Mouse (Mus musculus) CD4-positive, CD25-positive, alpha-beta regulatory T cell, adult 4 months (primary cell): Measurements from ENCODE around the gene Rita1. TPM values are rescaled to one million over a fixed set of nuclear protein-coding genes. Genes with fewer than 3 reads are reported as not detected.

Experiments
- ATAC-seq: one replicate; pipeline ENCODE4 v1.8.0; 2017
- polyA plus RNA-seq, 2 experiments: library from polyadenylated mRNA; unstranded; fragments of 100-300 nt; shearing (Covaris generic); gene quantifications; one replicate each; pipeline ENCODE4 v1.2.1; 2017

Gene Rita1
- polyA plus RNA-seq, 2 experiments from 2014 or later: 2.2 to 6.3 TPM

- ATAC-seq: no peak
Measured at GRCm38 (mm10) chr5:120570289-120570897, 42.0 kb downstream of the Rita1 start.

- ATAC-seq: no peak
Measured at GRCm38 (mm10) chr5:120569791-120570190, 42.6 kb downstream of the Rita1 start.

GRCm38 (mm10) chr5:120568964-120569363, 43.4 kb downstream of the Rita1 start:
- ATAC-seq: no peak

- ATAC-seq: no peak
Measured at GRCm38 (mm10) chr5:120568336-120568768, 44.0 kb downstream of the Rita1 start.

- no peak for ATAC-seq
Measured at GRCm38 (mm10) chr5:120567761-120568211, 44.6 kb downstream of the Rita1 start.

- no peak for ATAC-seq
Measured at GRCm38 (mm10) chr5:120567253-120567701, 45.1 kb downstream of the Rita1 start.

GRCm38 (mm10) chr5:120566681-120567252, 45.6 kb downstream of the Rita1 start:
- no peak for ATAC-seq

- no peak for ATAC-seq
Measured at GRCm38 (mm10) chr5:120566101-120566500, 46.3 kb downstream of the Rita1 start.

- ATAC-seq: no peak
Measured at GRCm38 (mm10) chr5:120565171-120565905, 47.1 kb downstream of the Rita1 start.

GRCm38 (mm10) chr5:120563914-120564311, 48.5 kb downstream of the Rita1 start:
- no peak for ATAC-seq

GRCm38 (mm10) chr5:120562956-120563913, 49.2 kb downstream of the Rita1 start:
- ATAC-seq: no peak

GRCm38 (mm10) chr5:120560616-120561311, 51.6 kb downstream of the Rita1 start:
- ATAC-seq: no peak

- ATAC-seq: no peak
Measured at GRCm38 (mm10) chr5:120560129-120560615, 52.2 kb downstream of the Rita1 start.

GRCm38 (mm10) chr5:120558762-120559161, 53.6 kb downstream of the Rita1 start:
- no peak for ATAC-seq

- no peak for ATAC-seq
Measured at GRCm38 (mm10) chr5:120558041-120558440, 54.3 kb downstream of the Rita1 start.

GRCm38 (mm10) chr5:120555871-120556270, 56.5 kb downstream of the Rita1 start:
- no peak for ATAC-seq

GRCm38 (mm10) chr5:120550673-120551072, 61.7 kb downstream of the Rita1 start:
- ATAC-seq: no peak

- no peak for ATAC-seq
Measured at GRCm38 (mm10) chr5:120550137-120550536, 62.3 kb downstream of the Rita1 start.

GRCm38 (mm10) chr5:120548236-120548850, 64.0 kb downstream of the Rita1 start:
- ATAC-seq: no peak
